Mouse (Mus musculus) stomach, postnatal 0 days (tissue): Measurements from ENCODE around the gene Kif21b.

Source experiments
- CTCF ChIP-seq: IDR thresholded peaks from 2 replicates; pipeline ENCODE4 v1.5.1; 2016; ENCODE audit warnings: antibody characterized with exemption, low read depth, mild to moderate bottlenecking, moderate library complexity
- EP300 ChIP-seq: optimal IDR thresholded peaks from 2 replicates; pipeline ENCODE3; 2016; ENCODE audit warnings: antibody characterized with exemption

DNA sequence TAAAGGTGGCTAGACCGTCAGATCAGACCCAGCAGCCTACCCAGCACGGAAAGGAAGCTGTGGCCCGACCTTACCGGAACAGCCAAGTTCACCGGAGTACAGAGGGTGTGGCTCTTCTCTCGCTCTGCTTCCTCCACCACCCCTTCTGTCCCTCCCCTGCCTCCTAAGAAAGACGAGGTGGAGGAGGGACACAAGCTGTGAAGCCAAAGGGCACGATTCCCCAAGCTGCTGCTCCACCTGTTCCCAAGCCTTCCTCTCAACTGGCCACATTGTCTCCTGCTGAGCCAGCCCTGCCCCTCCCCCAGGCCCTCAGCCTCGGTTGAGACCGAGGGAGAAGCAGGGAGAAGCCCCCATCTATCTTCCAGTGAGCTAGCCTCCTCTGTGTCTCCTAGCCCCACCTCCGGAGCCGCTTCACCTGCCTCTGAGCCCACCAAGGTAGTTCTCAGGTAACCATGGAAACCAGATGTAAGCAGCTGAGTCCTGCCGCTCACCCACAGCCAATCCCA lies 43.0 kb downstream of the Kif21b start:
- TF ChIP-seq EP300: no peak
- TF ChIP-seq CTCF: no peak; the same call in 1 of the 2 replicates
